Comparison of ENCODE assay signal across 24 mouse cellular contexts in genomic region chr1:109971721-109972425, GRCm38 (mm10). TPM values are rescaled to one million over a fixed set of nuclear protein-coding genes. Genes with fewer than 3 reads are reported as not detected.
DNase-seq lines count a peak whose midpoint lies in the region; ATAC-seq and TF ChIP-seq lines count a peak whose summit lies in the region.
"Had no signal": no experiment of that assay in that cellular context is flagged by ENCODE, and none has a peak within 500 bp of the region (broad histone marks: within the 10 kb centered on the region; RNA-seq: fewer than 3 reads in every experiment).

No protein-coding gene starts in this region.

- no peaks in the 10 kb centered on the region for H3K27me3 ChIP-seq in midbrain, embryonic 12.5 days
- no peaks in the 10 kb centered on the region for H3K27me3 ChIP-seq in midbrain, embryonic 15.5 days (replicated peaks)
- no peaks in the 10 kb centered on the region for H3K27me3 ChIP-seq in forebrain, embryonic 12.5 days
- no peaks in the 10 kb centered on the region for H3K27me3 ChIP-seq in heart, adult 2 months (ENCODE audit: control insufficient read depth, insufficient read depth, low read length)
- H3K27me3 ChIP-seq: heart, embryonic 15.5 days; kidney, embryonic 15.5 days; limb, embryonic 13.5 days; liver, embryonic 13.5 days; lung, embryonic 15.5 days had no signal

- intact Hi-C loops in heart, adult 2 months (cut with DNase I): no loop called here

- no peak for TF ChIP-seq EP300 in heart, adult 2 months (IDR thresholded peaks at IDR 0.05; ENCODE audit: insufficient read depth, low read depth, low read length)

- peak; percentile 78 for ATAC-seq in midbrain, embryonic 12.5 days (ENCODE audit: low FRiP score, low read depth)
- ATAC-seq in midbrain, embryonic 15.5 days (replicated peaks): no peak
- ATAC-seq in forebrain, embryonic 12.5 days (ENCODE audit: low FRiP score): peak; percentile 86
- ATAC-seq: intestine, postnatal 0 days had no signal

- H3K9ac ChIP-seq in midbrain, embryonic 12.5 days (replicated peaks): no peak overlapping the region
- no peak overlapping the region for H3K9ac ChIP-seq in midbrain, embryonic 15.5 days
- H3K9ac ChIP-seq in forebrain, embryonic 12.5 days: no peak overlapping the region
- H3K9ac ChIP-seq in heart, adult 2 months (ENCODE audit: low read depth, low read length): no peak overlapping the region
- H3K9ac ChIP-seq: heart, embryonic 15.5 days; kidney, embryonic 15.5 days; limb, embryonic 13.5 days; liver, embryonic 13.5 days; lung, embryonic 15.5 days had no signal

- no peak overlapping the region for H3K4me2 ChIP-seq in midbrain, embryonic 12.5 days (replicated peaks)
- no peak overlapping the region for H3K4me2 ChIP-seq in midbrain, embryonic 15.5 days
- H3K4me2 ChIP-seq in forebrain, embryonic 12.5 days: no peak overlapping the region
- H3K4me2 ChIP-seq: heart, embryonic 15.5 days; kidney, embryonic 15.5 days; limb, embryonic 13.5 days; liver, embryonic 13.5 days; lung, embryonic 15.5 days had no signal

- H3K27ac ChIP-seq in midbrain, embryonic 12.5 days (replicated peaks): no peak overlapping the region
- no peak overlapping the region for H3K27ac ChIP-seq in midbrain, embryonic 15.5 days
- H3K27ac ChIP-seq in forebrain, embryonic 12.5 days: no peak overlapping the region; the same call in 1 of the 2 replicates
- H3K27ac ChIP-seq in heart, adult 2 months: no peak overlapping the region
- H3K27ac ChIP-seq: heart, embryonic 15.5 days; kidney, embryonic 15.5 days; limb, embryonic 13.5 days; liver, embryonic 13.5 days; lung, embryonic 15.5 days; macrophage; midbrain, embryonic 10.5 days had no signal

- no peaks in the 10 kb centered on the region for H3K79me2 ChIP-seq in heart, adult 2 months (replicated peaks; ENCODE audit: control insufficient read depth, insufficient read depth, low read length)

- no peak overlapping the region for H3K4me3 ChIP-seq in midbrain, embryonic 12.5 days
- H3K4me3 ChIP-seq in midbrain, embryonic 15.5 days: no peak overlapping the region
- no peak overlapping the region for H3K4me3 ChIP-seq in forebrain, embryonic 12.5 days (replicated peaks)
- H3K4me3 ChIP-seq in heart, adult 2 months: no peak overlapping the region
- H3K4me3 ChIP-seq: heart, embryonic 15.5 days; kidney, embryonic 15.5 days; limb, embryonic 13.5 days; liver, embryonic 13.5 days; lung, embryonic 15.5 days; midbrain, embryonic 10.5 days had no signal

- H3K4me1 ChIP-seq in midbrain, embryonic 12.5 days: peaks cover 5% of the 10 kb centered on the region; the same call in 1 of the 2 replicates
- H3K4me1 ChIP-seq in midbrain, embryonic 15.5 days: no peaks in the 10 kb centered on the region
- peaks cover 4% of the 10 kb centered on the region; the same call in 1 of the 2 replicates for H3K4me1 ChIP-seq in forebrain, embryonic 12.5 days
- H3K4me1 ChIP-seq in heart, adult 2 months (ENCODE audit: control insufficient read depth, insufficient read depth, low read length): no peaks in the 10 kb centered on the region
- H3K4me1 ChIP-seq: heart, embryonic 15.5 days; kidney, embryonic 15.5 days; limb, embryonic 13.5 days; liver, embryonic 13.5 days; lung, embryonic 15.5 days had no signal

- TF ChIP-seq CTCF in heart, adult 2 months (IDR thresholded peaks at IDR 0.05): no peak

- 35% methylated on average over 5 of the region's 5 CpGs for WGBS in midbrain, embryonic 12.5 days
- 35% methylated on average over 5 of the region's 5 CpGs for WGBS in midbrain, embryonic 15.5 days
- 24% methylated on average over 5 of the region's 5 CpGs for WGBS in forebrain, embryonic 12.5 days
- 77% methylated on average over 5 of the region's 5 CpGs for WGBS in heart, adult 2 months

- H3K36me3 ChIP-seq in midbrain, embryonic 12.5 days: no peaks in the 10 kb centered on the region
- H3K36me3 ChIP-seq in midbrain, embryonic 15.5 days (replicated peaks): no peaks in the 10 kb centered on the region
- H3K36me3 ChIP-seq in forebrain, embryonic 12.5 days (replicated peaks): no peaks in the 10 kb centered on the region
- H3K36me3 ChIP-seq in heart, adult 2 months (ENCODE audit: control insufficient read depth, insufficient read depth, low read length): no peaks in the 10 kb centered on the region
- H3K36me3 ChIP-seq: heart, embryonic 15.5 days; kidney, embryonic 15.5 days; limb, embryonic 13.5 days; liver, embryonic 13.5 days; lung, embryonic 15.5 days; midbrain, embryonic 10.5 days had no signal

- peak; percentile 38 for DNase-seq in embryo, embryonic 10 days (ENCODE audit: low spot score)
- DNase-seq in embryo, embryonic 9.5 days (ENCODE audit: extremely low spot score): no peak
- DNase-seq in retina, embryonic 14.5 days (ENCODE audit: low spot score): peak; percentile 19
- no peak for DNase-seq in frontal cortex, postnatal 36 days (ENCODE audit: low spot score in 2 of 2)
- no peak for DNase-seq in heart, adult 2 months
- DNase-seq: adrenal gland, adult 2 months; cerebellum, adult 9-10 months; gastrocnemius, postnatal 10 days; heart, adult 11 months; liver, embryonic 13.5 days; thymus, postnatal 25 days had no signal

- TF ChIP-seq POLR2A in heart, adult 2 months (IDR thresholded peaks at IDR 0.05; ENCODE audit: insufficient read depth, low read depth, low read length): no peak

- H3K9me3 ChIP-seq in midbrain, embryonic 12.5 days: no peaks in the 10 kb centered on the region
- H3K9me3 ChIP-seq in midbrain, embryonic 15.5 days: no peaks in the 10 kb centered on the region
- H3K9me3 ChIP-seq in forebrain, embryonic 12.5 days: no peaks in the 10 kb centered on the region
- H3K9me3 ChIP-seq: heart, embryonic 15.5 days; kidney, embryonic 15.5 days; limb, embryonic 13.5 days; liver, embryonic 13.5 days; lung, embryonic 15.5 days; midbrain, embryonic 10.5 days had no signal

RNA-seq across cellular contexts. Expression of gene Cdh7, which starts 10.4 kb away (rescaled TPM):
- 5.2 and 6.4 TPM in 2 replicates for polyA plus RNA-seq in midbrain, embryonic 12.5 days (2016; fragmentation: Nextera tagmentation; extraction: Ambion mirVana)
- 17.9 and 19.6 TPM in 2 replicates for polyA plus RNA-seq in midbrain, embryonic 15.5 days (2015; fragmentation: Nextera tagmentation; extraction: Ambion mirVana)
- 11.9 and 15.2 TPM in 2 replicates for polyA plus RNA-seq in forebrain, embryonic 12.5 days (2016; fragmentation: Nextera tagmentation; extraction: Ambion mirVana)
- total RNA-seq in heart, adult 2 months (2021): not detected
- polyA plus RNA-seq in heart, adult 2 months (2012; rRNA removed): not detected in 2 replicates
- total RNA-seq: common myeloid progenitor, adult 5-6 weeks; hematopoietic stem cell, adult 5-6 weeks had no signal
- polyA plus RNA-seq: adrenal gland, adult 2 months; heart, embryonic 15.5 days; liver, embryonic 13.5 days; lung, embryonic 15.5 days; macrophage; small intestine, adult 2 months had no signal

Comparison
In these comparisons a context has a peak if more than half of its experiments do, and no peak if none do; other contexts are left out.
1. DNase-seq: peak in embryo, embryonic 10 days (single experiment) and retina, embryonic 14.5 days (single experiment); none in embryo, embryonic 9.5 days (single experiment), frontal cortex, postnatal 36 days (0 of 2) and heart, adult 2 months (0 of 2).